Mouse (Mus musculus) telencephalon, adult 2 months (tissue): ENCODE measurements around the gene Tmem126b.

Experiments
- DNase-seq: peaks from one replicate; pipeline ENCODE4 v3.0.0-alpha.2; 2011; ENCODE audit warnings: low read depth, low spot score

The Tmem126b gene

GRCm38 (mm10) chr7:90475793-90476312 is at the start of gene Tmem126b:
Gene Tmem126b, minus strand, starts transcription at chr7:90476001.
- DNase-seq = peak; percentile 98

GRCm38 (mm10) chr7:90512293-90512692 is 36.5 kb upstream of the Tmem126b start:
- peak; percentile 35 for DNase-seq

GRCm38 (mm10) chr7:90508124-90508523 is 32.3 kb upstream of the Tmem126b start:
- no peak for DNase-seq

- DNase-seq = no peak
Observed at GRCm38 (mm10) chr7:90482607-90483006, 6.8 kb upstream of the Tmem126b start.

GRCm38 (mm10) chr7:90476313-90477245 is 778 bp upstream of the Tmem126b start, which contains the start of gene Dlg2:
Gene Dlg2, plus strand, starts transcription at chr7:90476672.
- peak; percentile 50 for DNase-seq

GRCm38 (mm10) chr7:90473511-90473910 is 2.3 kb downstream of the Tmem126b start:
- no peak for DNase-seq

GRCm38 (mm10) chr7:90461441-90461840 is 14.4 kb downstream of the Tmem126b start:
- no peak for DNase-seq

GRCm38 (mm10) chr7:90460930-90461329 is 14.9 kb downstream of the Tmem126b start:
- no peak for DNase-seq

GRCm38 (mm10) chr7:90460330-90460729 is 15.5 kb downstream of the Tmem126b start:
- DNase-seq = no peak

GRCm38 (mm10) chr7:90457517-90457916 is 18.3 kb downstream of the Tmem126b start:
- DNase-seq = no peak

GRCm38 (mm10) chr7:90456845-90457468 is 18.8 kb downstream of the Tmem126b start, which contains the start of gene Tmem126a:
Gene Tmem126a, minus strand, starts transcription at chr7:90457229.
- peak; percentile 86 for DNase-seq

- no peak for DNase-seq
Observed at GRCm38 (mm10) chr7:90456149-90456844, 19.5 kb downstream of the Tmem126b start.

GRCm38 (mm10) chr7:90444206-90444605 is 31.6 kb downstream of the Tmem126b start:
- DNase-seq = no peak

- DNase-seq = no peak
Observed at GRCm38 (mm10) chr7:90443101-90444091, 32.4 kb downstream of the Tmem126b start.

- peak; percentile 98 for DNase-seq
Observed at GRCm38 (mm10) chr7:90442518-90443080, 33.2 kb downstream of the Tmem126b start, which contains the start of gene Crebzf. Gene Crebzf, plus strand, starts transcription at chr7:90442729.

- DNase-seq = no peak
Observed at GRCm38 (mm10) chr7:90442070-90442469, 33.7 kb downstream of the Tmem126b start.

GRCm38 (mm10) chr7:90440044-90440443 is 35.8 kb downstream of the Tmem126b start:
- no peak for DNase-seq

- DNase-seq = no peak
Observed at GRCm38 (mm10) chr7:90432221-90432620, 43.6 kb downstream of the Tmem126b start.

GRCm38 (mm10) chr7:90427006-90427405 is 48.8 kb downstream of the Tmem126b start:
- no peak for DNase-seq
